Mouse (Mus musculus): Measurements from ENCODE around the gene Mad1l1. TPM values are rescaled to one million over a fixed set of nuclear protein-coding genes. Genes with fewer than 3 reads are reported as not detected.

Gene Mad1l1
- polyA plus RNA-seq, 2 experiments = 31.8 to 38.2 TPM

GRCm38 (mm10) chr5:140151180-140151579, 170.2 kb downstream of the Mad1l1 start:
- Histone ChIP-seq H3K9me3 (ENCODE audit: control insufficient read depth, low read length) (no peaks in the 10 kb centered on the region), H3K4me3 (replicated peaks; ENCODE audit: low read length) (no peak overlapping the region), H3K9ac (ENCODE audit: low read depth, low read length, severe bottlenecking) (no peak overlapping the region), H3K4me2 (replicated peaks; ENCODE audit: low read depth, low read length, severe bottlenecking) (no peak overlapping the region), H3K27me3 (ENCODE audit: control insufficient read depth, insufficient read depth, low read length) (no peaks in the 10 kb centered on the region), H3K27ac (replicated peaks; ENCODE audit: low read depth, low read length) (no peak overlapping the region), H3K36me3 (ENCODE audit: control insufficient read depth, insufficient read depth, low read length) (no peaks in the 10 kb centered on the region), H3K4me1 (ENCODE audit: control insufficient read depth, insufficient read depth, low read length) (peaks cover 3% of the 10 kb centered on the region)
- no peak for TF ChIP-seq POLR2A (IDR thresholded peaks at IDR 0.05; ENCODE audit: borderline replicate concordance, extremely low read depth, insufficient read depth, insufficient read length)
- no peak for ATAC-seq (ENCODE audit: low FRiP score, low read depth)
- 66% methylated on average over 2 of the region's 2 CpGs for WGBS
- no peak for DNase-seq (ENCODE audit: low spot score)

GRCm38 (mm10) chr5:140150694-140151093, 170.7 kb downstream of the Mad1l1 start:
- no peaks in the 10 kb centered on the region for H3K27me3 ChIP-seq (ENCODE audit: control insufficient read depth, insufficient read depth, low read length)
- no peak for TF ChIP-seq POLR2A (IDR thresholded peaks at IDR 0.05; ENCODE audit: borderline replicate concordance, extremely low read depth, insufficient read depth, insufficient read length)
- no peaks in the 10 kb centered on the region for H3K9me3 ChIP-seq (ENCODE audit: control insufficient read depth, low read length)
- no peak overlapping the region for H3K4me3 ChIP-seq (replicated peaks; ENCODE audit: low read length)
- H3K27ac ChIP-seq (replicated peaks; ENCODE audit: low read depth, low read length) = no peak overlapping the region
- H3K9ac ChIP-seq (ENCODE audit: low read depth, low read length, severe bottlenecking) = no peak overlapping the region
- H3K4me1 ChIP-seq (ENCODE audit: control insufficient read depth, insufficient read depth, low read length) = peaks cover 3% of the 10 kb centered on the region
- no peak overlapping the region for H3K4me2 ChIP-seq (replicated peaks; ENCODE audit: low read depth, low read length, severe bottlenecking)
- no peak for ATAC-seq (ENCODE audit: low FRiP score, low read depth)
- WGBS = 91% methylated on average over 2 of the region's 2 CpGs
- no peaks in the 10 kb centered on the region for H3K36me3 ChIP-seq (ENCODE audit: control insufficient read depth, insufficient read depth, low read length)
- DNase-seq (ENCODE audit: low spot score) = no peak

GRCm38 (mm10) chr5:140150136-140150535, 171.2 kb downstream of the Mad1l1 start:
- WGBS = 91% methylated on average over 5 of the region's 5 CpGs
- TF ChIP-seq POLR2A (IDR thresholded peaks at IDR 0.05; ENCODE audit: borderline replicate concordance, extremely low read depth, insufficient read depth, insufficient read length) = no peak
- DNase-seq (ENCODE audit: low spot score) = no peak
- Histone ChIP-seq H3K36me3 (ENCODE audit: control insufficient read depth, insufficient read depth, low read length) (no peaks in the 10 kb centered on the region), H3K9ac (ENCODE audit: low read depth, low read length, severe bottlenecking) (no peak overlapping the region), H3K27ac (replicated peaks; ENCODE audit: low read depth, low read length) (no peak overlapping the region), H3K4me2 (replicated peaks; ENCODE audit: low read depth, low read length, severe bottlenecking) (no peak overlapping the region), H3K9me3 (ENCODE audit: control insufficient read depth, low read length) (no peaks in the 10 kb centered on the region), H3K4me1 (ENCODE audit: control insufficient read depth, insufficient read depth, low read length) (peaks cover 3% of the 10 kb centered on the region), H3K27me3 (ENCODE audit: control insufficient read depth, insufficient read depth, low read length) (no peaks in the 10 kb centered on the region), H3K4me3 (replicated peaks; ENCODE audit: low read length) (no peak overlapping the region)
- ATAC-seq (ENCODE audit: low FRiP score, low read depth) = no peak

GRCm38 (mm10) chr5:140149298-140149697, 172.1 kb downstream of the Mad1l1 start:
- DNase-seq (ENCODE audit: low spot score) = no peak
- H3K27me3 ChIP-seq (ENCODE audit: control insufficient read depth, insufficient read depth, low read length) = no peaks in the 10 kb centered on the region
- no peak for ATAC-seq (ENCODE audit: low FRiP score, low read depth)
- no peaks in the 10 kb centered on the region for H3K36me3 ChIP-seq (ENCODE audit: control insufficient read depth, insufficient read depth, low read length)
- H3K4me2 ChIP-seq (replicated peaks; ENCODE audit: low read depth, low read length, severe bottlenecking) = no peak overlapping the region
- 79% methylated on average over 4 of the region's 4 CpGs for WGBS
- TF ChIP-seq POLR2A (IDR thresholded peaks at IDR 0.05; ENCODE audit: borderline replicate concordance, extremely low read depth, insufficient read depth, insufficient read length) = no peak
- no peak overlapping the region for H3K4me3 ChIP-seq (replicated peaks; ENCODE audit: low read length)
- H3K27ac ChIP-seq (replicated peaks; ENCODE audit: low read depth, low read length) = no peak overlapping the region
- H3K9me3 ChIP-seq (ENCODE audit: control insufficient read depth, low read length) = no peaks in the 10 kb centered on the region
- H3K4me1 ChIP-seq (ENCODE audit: control insufficient read depth, insufficient read depth, low read length) = peaks cover 3% of the 10 kb centered on the region
- H3K9ac ChIP-seq (ENCODE audit: low read depth, low read length, severe bottlenecking) = no peak overlapping the region

- H3K36me3 ChIP-seq (ENCODE audit: control insufficient read depth, insufficient read depth, low read length) = no peaks in the 10 kb centered on the region
- DNase-seq (ENCODE audit: low spot score) = no peak
Observed at GRCm38 (mm10) chr5:140143541-140143940, 177.8 kb downstream of the Mad1l1 start.

GRCm38 (mm10) chr5:140141336-140141735, 180.0 kb downstream of the Mad1l1 start:
- H3K36me3 ChIP-seq (ENCODE audit: control insufficient read depth, insufficient read depth, low read length) = no peaks in the 10 kb centered on the region
- 0 out of 2 replicates have a peak, but pooled peaks cover 2% of the 10 kb centered on the region for H3K4me1 ChIP-seq (ENCODE audit: control insufficient read depth, insufficient read depth, low read length)
- no peak overlapping the region for H3K4me2 ChIP-seq (replicated peaks; ENCODE audit: low read depth, low read length, severe bottlenecking)
- H3K4me3 ChIP-seq (replicated peaks; ENCODE audit: low read length) = no peak overlapping the region
- 79% methylated on average over 4 of the region's 4 CpGs for WGBS
- ATAC-seq (ENCODE audit: low FRiP score, low read depth) = no peak
- H3K27ac ChIP-seq (replicated peaks; ENCODE audit: low read depth, low read length) = no peak overlapping the region
- no peak for TF ChIP-seq POLR2A (IDR thresholded peaks at IDR 0.05; ENCODE audit: borderline replicate concordance, extremely low read depth, insufficient read depth, insufficient read length)
- no peak overlapping the region for H3K9ac ChIP-seq (ENCODE audit: low read depth, low read length, severe bottlenecking)
- H3K27me3 ChIP-seq (ENCODE audit: control insufficient read depth, insufficient read depth, low read length) = no peaks in the 10 kb centered on the region
- DNase-seq (ENCODE audit: low spot score) = no peak
- no peaks in the 10 kb centered on the region for H3K9me3 ChIP-seq (ENCODE audit: control insufficient read depth, low read length)

More at GRCm38 (mm10) chr5:140143541-140143940, 177.8 kb downstream of the Mad1l1 start:
- Histone ChIP-seq H3K27me3 (ENCODE audit: control insufficient read depth, insufficient read depth, low read length) (no peaks in the 10 kb centered on the region), H3K27ac (replicated peaks; ENCODE audit: low read depth, low read length) (no peak overlapping the region), H3K4me3 (replicated peaks; ENCODE audit: low read length) (no peak overlapping the region), H3K9me3 (ENCODE audit: control insufficient read depth, low read length) (no peaks in the 10 kb centered on the region), H3K4me1 (ENCODE audit: control insufficient read depth, insufficient read depth, low read length) (0 out of 2 replicates have a peak, but pooled peaks cover under 1% of the 10 kb centered on the region), H3K4me2 (replicated peaks; ENCODE audit: low read depth, low read length, severe bottlenecking) (no peak overlapping the region), H3K9ac (ENCODE audit: low read depth, low read length, severe bottlenecking) (no peak overlapping the region)
- 87% methylated on average over 2 of the region's 2 CpGs for WGBS
- no peak for TF ChIP-seq POLR2A (IDR thresholded peaks at IDR 0.05; ENCODE audit: borderline replicate concordance, extremely low read depth, insufficient read depth, insufficient read length)
- no peak for ATAC-seq (ENCODE audit: low FRiP score, low read depth)
